Mouse (Mus musculus): ENCODE measurements around the gene Rad18.

- TF ChIP-seq CTCF (conservative IDR thresholded peaks at IDR 0.05; ENCODE audit: low read length) (no peak), POU5F1 (IDR thresholded peaks at IDR 0.05; ENCODE audit: borderline replicate concordance, low read length) (no peak), NANOG (IDR thresholded peaks at IDR 0.05; ENCODE audit: borderline replicate concordance, low read length) (no peak)
Observed at GRCm38 (mm10) chr6:112731386-112731785, 34.9 kb upstream of the Rad18 start.

Measured in E14TG2a.4 (cell line).